Mouse (Mus musculus): Measurements from ENCODE around the gene Apaf1. TPM values are rescaled to one million over a fixed set of nuclear protein-coding genes. Genes with fewer than 3 reads are reported as not detected.

The Apaf1 gene
- total and polyA plus RNA-seq, 2 experiments from 2014 or later, result 5.1 to 21.8 TPM

GRCm38 (mm10) chr10:91029002-91029539 lies 53.5 kb downstream of the Apaf1 start:
- Histone ChIP-seq H3K9me3 (replicated peaks; ENCODE audit: control insufficient read depth, low read length) (no peaks in the 10 kb centered on the region), H3K27ac (ENCODE audit: low read depth) (no peak overlapping the region), H3K36me3 (replicated peaks; ENCODE audit: control insufficient read depth, insufficient read depth, low read length) (peaks cover 33% of the 10 kb centered on the region), H3K9ac (replicated peaks; ENCODE audit: low read depth, low read length) (no peak overlapping the region), H3K27me3 (ENCODE audit: control insufficient read depth, insufficient read depth, low read length) (no peaks in the 10 kb centered on the region), H3K4me1 (ENCODE audit: control insufficient read depth, insufficient read depth) (no peaks in the 10 kb centered on the region), H3K4me3 (ENCODE audit: low read depth, low read length) (no peak overlapping the region), H3K4me2 (ENCODE audit: low read depth, low read length) (no peak overlapping the region)
- TF ChIP-seq EP300 (IDR thresholded peaks at IDR 0.05; ENCODE audit: low read depth) (no peak), CTCF (IDR thresholded peaks at IDR 0.05; ENCODE audit: low read depth) (no peak)
- no peak for ATAC-seq (ENCODE audit: insufficient read depth, low read depth)
- no peak for DNase-seq (ENCODE audit: low spot score)

DNA sequence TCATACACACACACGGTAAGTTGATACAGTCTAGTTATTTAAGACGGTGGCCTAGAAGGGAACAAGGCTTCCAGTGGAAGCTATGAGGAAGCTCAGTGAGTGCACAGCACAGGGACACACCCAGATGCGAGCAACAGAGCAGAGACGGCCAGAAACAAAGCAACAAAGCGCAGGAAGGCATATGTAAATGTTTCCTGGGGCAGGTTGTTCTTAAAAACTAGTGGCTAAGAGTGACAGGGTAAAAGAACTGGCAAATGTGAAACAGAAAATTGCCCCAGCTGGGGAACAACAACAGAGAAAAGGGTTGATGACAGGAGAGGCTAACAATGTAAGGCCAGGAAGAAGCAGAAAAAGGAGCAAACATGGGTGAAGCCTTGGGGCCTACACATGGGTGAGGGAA lies 54.6 kb downstream of the Apaf1 start:
- H3K4me3 ChIP-seq (ENCODE audit: low read depth, low read length), result no peak overlapping the region
- no peaks in the 10 kb centered on the region for H3K9me3 ChIP-seq (replicated peaks; ENCODE audit: control insufficient read depth, low read length)
- TF ChIP-seq CTCF (IDR thresholded peaks at IDR 0.05; ENCODE audit: low read depth) (no peak), EP300 (IDR thresholded peaks at IDR 0.05; ENCODE audit: low read depth) (no peak)
- no peak overlapping the region for H3K27ac ChIP-seq (ENCODE audit: low read depth)
- DNase-seq (ENCODE audit: low spot score) (no peak), ATAC-seq (ENCODE audit: insufficient read depth, low read depth) (no peak)
- no peaks in the 10 kb centered on the region for H3K27me3 ChIP-seq (ENCODE audit: control insufficient read depth, insufficient read depth, low read length)
- no peaks in the 10 kb centered on the region for H3K4me1 ChIP-seq (ENCODE audit: control insufficient read depth, insufficient read depth)
- H3K4me2 ChIP-seq (ENCODE audit: low read depth, low read length), result no peak overlapping the region
- 85% methylated on average over 5 of the region's 5 CpGs for WGBS
- peaks cover 33% of the 10 kb centered on the region for H3K36me3 ChIP-seq (replicated peaks; ENCODE audit: control insufficient read depth, insufficient read depth, low read length)
- H3K9ac ChIP-seq (replicated peaks; ENCODE audit: low read depth, low read length), result no peak overlapping the region

DNA sequence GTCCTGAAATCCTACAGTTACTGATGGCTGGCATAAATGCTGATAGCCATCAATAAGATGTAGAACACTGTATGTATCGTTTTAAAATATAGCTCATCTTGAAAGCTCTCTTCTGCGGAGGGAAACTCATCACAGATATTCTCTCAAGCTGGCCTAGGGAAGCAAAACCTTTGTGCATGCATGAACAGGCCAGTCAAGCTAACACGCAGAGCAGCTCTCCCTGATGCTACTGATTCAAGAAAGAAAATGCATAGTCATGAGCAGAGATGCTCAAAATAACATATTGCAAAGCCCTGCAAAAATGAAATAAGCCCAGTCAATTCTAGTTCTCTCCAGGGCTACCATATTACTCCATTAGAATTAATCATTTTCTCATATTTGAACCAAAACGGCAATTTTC lies 55.1 kb downstream of the Apaf1 start:
- no peak for DNase-seq (ENCODE audit: low spot score)

GRCm38 (mm10) chr10:91005858-91006538 lies 76.6 kb downstream of the Apaf1 start:
- H3K4me2 ChIP-seq (ENCODE audit: low read depth, low read length), result no peak overlapping the region
- H3K36me3 ChIP-seq (replicated peaks; ENCODE audit: control insufficient read depth, insufficient read depth, low read length), result peaks cover 32% of the 10 kb centered on the region
- ATAC-seq (ENCODE audit: insufficient read depth, low read depth) (no peak), DNase-seq (ENCODE audit: low spot score) (no peak)
- H3K4me1 ChIP-seq (ENCODE audit: control insufficient read depth, insufficient read depth), result no peaks in the 10 kb centered on the region
- H3K9me3 ChIP-seq (replicated peaks; ENCODE audit: control insufficient read depth, low read length), result no peaks in the 10 kb centered on the region
- H3K4me3 ChIP-seq (ENCODE audit: low read depth, low read length), result no peak overlapping the region
- no peak overlapping the region for H3K27ac ChIP-seq (ENCODE audit: low read depth)
- TF ChIP-seq EP300 (IDR thresholded peaks at IDR 0.05; ENCODE audit: low read depth) (no peak), CTCF (IDR thresholded peaks at IDR 0.05; ENCODE audit: low read depth) (no peak)
- 73% methylated on average over 12 of the region's 12 CpGs for WGBS
- no peak overlapping the region for H3K9ac ChIP-seq (replicated peaks; ENCODE audit: low read depth, low read length)
- no peaks in the 10 kb centered on the region for H3K27me3 ChIP-seq (ENCODE audit: control insufficient read depth, insufficient read depth, low read length)

More for the DNA sequence above, 55.1 kb downstream of the Apaf1 start:
- H3K36me3 ChIP-seq (replicated peaks; ENCODE audit: control insufficient read depth, insufficient read depth, low read length), result peaks cover 33% of the 10 kb centered on the region
- no peak overlapping the region for H3K4me3 ChIP-seq (ENCODE audit: low read depth, low read length)
- no peak for TF ChIP-seq CTCF (IDR thresholded peaks at IDR 0.05; ENCODE audit: low read depth)
- no peak for TF ChIP-seq EP300 (IDR thresholded peaks at IDR 0.05; ENCODE audit: low read depth)
- H3K4me1 ChIP-seq (ENCODE audit: control insufficient read depth, insufficient read depth), result no peaks in the 10 kb centered on the region
- 89% methylated on average over 4 of the region's 4 CpGs for WGBS
- H3K9ac ChIP-seq (replicated peaks; ENCODE audit: low read depth, low read length), result no peak overlapping the region
- no peaks in the 10 kb centered on the region for H3K9me3 ChIP-seq (replicated peaks; ENCODE audit: control insufficient read depth, low read length)
- H3K4me2 ChIP-seq (ENCODE audit: low read depth, low read length), result no peak overlapping the region
- no peak for ATAC-seq (ENCODE audit: insufficient read depth, low read depth)
- no peaks in the 10 kb centered on the region for H3K27me3 ChIP-seq (ENCODE audit: control insufficient read depth, insufficient read depth, low read length)
- H3K27ac ChIP-seq (ENCODE audit: low read depth), result no peak overlapping the region

DNA sequence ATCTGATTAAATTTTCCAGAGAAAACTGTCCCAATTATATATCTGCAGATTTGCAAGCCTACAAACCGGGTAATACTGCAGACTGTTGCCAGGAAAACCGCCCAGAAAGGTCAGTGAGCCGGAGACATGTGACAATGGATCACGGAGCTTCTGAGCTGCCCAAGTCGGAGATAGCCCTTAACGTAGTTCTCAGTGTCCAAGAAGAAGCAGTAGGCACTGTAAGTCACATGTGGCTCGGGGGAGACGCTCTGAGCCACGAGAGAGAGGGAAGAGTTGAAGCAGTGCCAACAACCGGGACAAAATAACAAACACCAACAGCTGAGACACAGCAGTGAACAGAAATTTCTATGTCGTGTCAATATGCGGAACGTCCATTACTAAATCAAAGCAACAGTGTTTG lies 81.1 kb downstream of the Apaf1 start:
- Histone ChIP-seq H3K9me3 (replicated peaks; ENCODE audit: control insufficient read depth, low read length) (no peaks in the 10 kb centered on the region), H3K36me3 (replicated peaks; ENCODE audit: control insufficient read depth, insufficient read depth, low read length) (peaks cover 24% of the 10 kb centered on the region)
- ATAC-seq (ENCODE audit: insufficient read depth, low read depth), result no peak

GRCm38 (mm10) chr10:90999899-91000298 lies 82.7 kb downstream of the Apaf1 start:
- Histone ChIP-seq H3K27me3 (ENCODE audit: control insufficient read depth, insufficient read depth, low read length) (no peaks in the 10 kb centered on the region), H3K9me3 (replicated peaks; ENCODE audit: control insufficient read depth, low read length) (no peaks in the 10 kb centered on the region)
- WGBS, result 69% methylated on average over 5 of the region's 5 CpGs

More for the DNA sequence above, 81.1 kb downstream of the Apaf1 start:
- no peak overlapping the region for H3K4me3 ChIP-seq (ENCODE audit: low read depth, low read length)
- WGBS, result 65% methylated on average over 13 of the region's 13 CpGs
- no peaks in the 10 kb centered on the region for H3K4me1 ChIP-seq (ENCODE audit: control insufficient read depth, insufficient read depth)
- no peaks in the 10 kb centered on the region for H3K27me3 ChIP-seq (ENCODE audit: control insufficient read depth, insufficient read depth, low read length)
- H3K27ac ChIP-seq (ENCODE audit: low read depth), result no peak overlapping the region
- TF ChIP-seq CTCF (IDR thresholded peaks at IDR 0.05; ENCODE audit: low read depth) (no peak), EP300 (IDR thresholded peaks at IDR 0.05; ENCODE audit: low read depth) (no peak)
- H3K9ac ChIP-seq (replicated peaks; ENCODE audit: low read depth, low read length), result no peak overlapping the region
- no peak overlapping the region for H3K4me2 ChIP-seq (ENCODE audit: low read depth, low read length)
- DNase-seq (ENCODE audit: low spot score), result no peak

More at GRCm38 (mm10) chr10:90999899-91000298, 82.7 kb downstream of the Apaf1 start:
- no peak for ATAC-seq (ENCODE audit: insufficient read depth, low read depth)
- Histone ChIP-seq H3K4me2 (ENCODE audit: low read depth, low read length) (no peak overlapping the region), H3K36me3 (replicated peaks; ENCODE audit: control insufficient read depth, insufficient read depth, low read length) (peaks cover 39% of the 10 kb centered on the region), H3K4me1 (ENCODE audit: control insufficient read depth, insufficient read depth) (no peaks in the 10 kb centered on the region), H3K9ac (replicated peaks; ENCODE audit: low read depth, low read length) (no peak overlapping the region), H3K27ac (ENCODE audit: low read depth) (no peak overlapping the region), H3K4me3 (ENCODE audit: low read depth, low read length) (no peak overlapping the region)
- no peak for TF ChIP-seq CTCF (IDR thresholded peaks at IDR 0.05; ENCODE audit: low read depth)
- no peak for TF ChIP-seq EP300 (IDR thresholded peaks at IDR 0.05; ENCODE audit: low read depth)
- no peak for DNase-seq (ENCODE audit: low spot score)

Data from heart, postnatal 0 days (tissue).